In genomic region chr4:136678480-136678879, GRCm38 (mm10) we compare ENCODE assay signal across 8 mouse cellular contexts. TPM values are rescaled to one million over a fixed set of nuclear protein-coding genes. Genes with fewer than 3 reads are reported as not detected.
DNase-seq lines count a peak whose midpoint lies in the region; ATAC-seq lines count a peak whose summit lies in the region.

No protein-coding gene starts in this region.

- ATAC-seq in intestine, embryonic 14.5 days (replicated peaks; ENCODE audit: low FRiP score, low TSS enrichment, low read depth) = 0 out of 2 replicates have a peak, but pooled peaks have one; percentile 49
- no peak for ATAC-seq in intestine, embryonic 16.5 days
- peak; percentile 44 for ATAC-seq in intestine, embryonic 15.5 days

- peaks cover 20% of the 10 kb centered on the region for H3K36me3 ChIP-seq in intestine, embryonic 14.5 days (ENCODE audit: control insufficient read depth, insufficient read depth, low read length)
- 0 out of 2 replicates have a peak, but pooled peaks cover 3% of the 10 kb centered on the region for H3K36me3 ChIP-seq in intestine, embryonic 16.5 days (ENCODE audit: control insufficient read depth, insufficient read depth, low read length)
- 0 out of 2 replicates have a peak, but pooled peaks cover under 1% of the 10 kb centered on the region for H3K36me3 ChIP-seq in intestine, embryonic 15.5 days

- no peak overlapping the region for H3K4me3 ChIP-seq in intestine, embryonic 14.5 days (ENCODE audit: low read depth, low read length)
- H3K4me3 ChIP-seq in intestine, embryonic 16.5 days (ENCODE audit: low read length) = no peak overlapping the region
- no peak overlapping the region for H3K4me3 ChIP-seq in intestine, embryonic 15.5 days (replicated peaks)

- H3K27ac ChIP-seq in intestine, embryonic 14.5 days (ENCODE audit: low read depth) = no peak overlapping the region
- no peak overlapping the region for H3K27ac ChIP-seq in intestine, embryonic 16.5 days (ENCODE audit: low read length)
- H3K27ac ChIP-seq in intestine, embryonic 15.5 days = no peak overlapping the region

- H3K9me3 ChIP-seq in intestine, embryonic 14.5 days (ENCODE audit: control insufficient read depth, low read length) = no peaks in the 10 kb centered on the region
- H3K9me3 ChIP-seq in intestine, embryonic 16.5 days (ENCODE audit: control insufficient read depth, low read length) = no peaks in the 10 kb centered on the region
- no peaks in the 10 kb centered on the region for H3K9me3 ChIP-seq in intestine, embryonic 15.5 days

- intact Hi-C loops in left cerebral cortex, postnatal 4 days (cut with DNase I) = loop anchor here (5.0 to 10.0 kb wide), 2 partner anchors 164 to 196 kb away; no protein-coding TSS in a partner anchor

- peak; percentile 97 for DNase-seq in intestine, embryonic 14.5 days (ENCODE audit: low spot score)
- DNase-seq in cerebellum, postnatal 36 days = peak; percentile 94 to 99
- DNase-seq in frontal cortex, postnatal 36 days (ENCODE audit: low spot score in 2 of 2) = peak; percentile 91 to 96
- peak; percentile 92 for DNase-seq in left cerebral cortex, postnatal 4 days
- DNase-seq in naive thymus-derived CD4-positive, alpha-beta T cell, adult 2 months (ENCODE audit: low read depth) = peak; percentile 85
- DNase-seq in spleen, postnatal 4 days (ENCODE audit: low spot score in 2 of 2) = peak; percentile 67 to 89

- H3K9ac ChIP-seq in intestine, embryonic 14.5 days (ENCODE audit: low read length) = no peak overlapping the region
- H3K9ac ChIP-seq in intestine, embryonic 16.5 days (ENCODE audit: low read depth, low read length) = no peak overlapping the region
- H3K9ac ChIP-seq in intestine, embryonic 15.5 days = no peak overlapping the region

- no peaks in the 10 kb centered on the region for H3K4me1 ChIP-seq in intestine, embryonic 14.5 days (replicated peaks; ENCODE audit: control insufficient read depth, insufficient read depth, low read length)
- peaks cover 5% of the 10 kb centered on the region; the same call in 1 of the 2 replicates for H3K4me1 ChIP-seq in intestine, embryonic 16.5 days (ENCODE audit: control insufficient read depth, insufficient read depth, low read length)
- H3K4me1 ChIP-seq in intestine, embryonic 15.5 days (replicated peaks) = no peaks in the 10 kb centered on the region

- 9% methylated on average over 3 of the region's 3 CpGs for WGBS in intestine, embryonic 14.5 days
- WGBS in intestine, embryonic 16.5 days = 2% methylated on average over 3 of the region's 3 CpGs
- WGBS in intestine, embryonic 15.5 days = 0% methylated on average over 3 of the region's 3 CpGs

- H3K27me3 ChIP-seq in intestine, embryonic 14.5 days (replicated peaks; ENCODE audit: control insufficient read depth, insufficient read depth, low read length) = no peaks in the 10 kb centered on the region
- H3K27me3 ChIP-seq in intestine, embryonic 16.5 days (replicated peaks; ENCODE audit: control insufficient read depth, insufficient read depth, low read length) = no peaks in the 10 kb centered on the region
- H3K27me3 ChIP-seq in intestine, embryonic 15.5 days (replicated peaks) = no peaks in the 10 kb centered on the region

- no peak overlapping the region for H3K4me2 ChIP-seq in intestine, embryonic 14.5 days (ENCODE audit: low read length)
- H3K4me2 ChIP-seq in intestine, embryonic 16.5 days (ENCODE audit: low read depth, low read length) = no peak overlapping the region
- no peak overlapping the region for H3K4me2 ChIP-seq in intestine, embryonic 15.5 days (replicated peaks)

RNA-seq across cellular contexts. Expression of gene Lactbl1, which starts 56.1 kb away (rescaled TPM):
- not detected in 2 replicates for polyA plus RNA-seq in intestine, embryonic 14.5 days (2014; fragmentation: Nextera tagmentation; extraction: Ambion mirVana)
- polyA plus RNA-seq in intestine, embryonic 16.5 days (2015; fragmentation: Nextera tagmentation; extraction: Ambion mirVana) = not detected in 2 replicates
- not detected in 2 replicates for polyA plus RNA-seq in intestine, embryonic 15.5 days (2015; fragmentation: Nextera tagmentation; extraction: Ambion mirVana)
- under 1 TPM in 1 of 2 experiments, not detected in 1; 0.12 TPM for total RNA-seq in left cerebral cortex, postnatal 4 days (2021)
